Mouse (Mus musculus): ENCODE data around the gene Zfp189. TPM values are rescaled to one million over a fixed set of nuclear protein-coding genes. Genes with fewer than 3 reads are reported as not detected.
"Not testable (repeated sequence)": the region's sequence is repeated elsewhere in the genome, so short reads cannot be mapped to it uniquely, and the experiment has no call there.

Zfp189 gene
- polyA plus RNA-seq (2016; fragmentation: Nextera tagmentation; extraction: Ambion mirVana), result 12.8 and 14.3 TPM in 2 replicates

GRCm38 (mm10) chr4:49520572-49521340 is at the start of gene Zfp189, which contains the start of gene Mrpl50:
Gene Zfp189 (plus strand): TSS chr4:49521176.
Gene Mrpl50 (minus strand): TSS chr4:49521093.
- peaks cover 14% of the 10 kb centered on the region; the same call in 1 of the 2 replicates for H3K36me3 ChIP-seq
- H3K4me1 ChIP-seq, result peaks cover 12% of the 10 kb centered on the region
- peak; percentile 99 for ATAC-seq (ENCODE audit: low FRiP score, low read depth)
- WGBS, result under 1% methylated on average over 41 of the region's 41 CpGs
- peak within 1 kb of the TSS; percentile 63 for H3K4me3 ChIP-seq
- H3K9me3 ChIP-seq, result no peaks in the 10 kb centered on the region
- H3K4me2 ChIP-seq (replicated peaks), result peak within 1 kb of the TSS; percentile 67
- H3K9ac ChIP-seq, result peak within 1 kb of the TSS; percentile 61
- no peak within 1 kb of the TSS for H3K27ac ChIP-seq
- no peaks in the 10 kb centered on the region for H3K27me3 ChIP-seq (replicated peaks)

- H3K4me1 ChIP-seq, result peaks cover 5% of the 10 kb centered on the region; the same call in 1 of the 2 replicates
- H3K9ac ChIP-seq, result no peak within 1 kb of the TSS
- no peak for ATAC-seq (ENCODE audit: low FRiP score, low read depth)
- WGBS, result 59% methylated on average over 3 of the region's 3 CpGs
- H3K27ac ChIP-seq, result no peak within 1 kb of the TSS
- H3K36me3 ChIP-seq, result no peaks in the 10 kb centered on the region
- H3K4me2 ChIP-seq (replicated peaks), result no peak within 1 kb of the TSS
- H3K9me3 ChIP-seq, result no peaks in the 10 kb centered on the region
- no peaks in the 10 kb centered on the region for H3K27me3 ChIP-seq (replicated peaks)
- no peak within 1 kb of the TSS for H3K4me3 ChIP-seq
Measured at GRCm38 (mm10) chr4:49473435-49474100, 47.4 kb upstream of the Zfp189 start, which contains the start of gene Acnat1. Gene Acnat1 (minus strand): TSS chr4:49473912.

- no peak for ATAC-seq (ENCODE audit: low FRiP score, low read depth)
Measured at GRCm38 (mm10) chr4:49474583-49474982, 46.4 kb upstream of the Zfp189 start.

GRCm38 (mm10) chr4:49478118-49478877 is 42.7 kb upstream of the Zfp189 start:
- Histone ChIP-seq H3K4me1 (peaks cover 5% of the 10 kb centered on the region; the same call in 1 of the 2 replicates), H3K9ac (no peak overlapping the region), H3K27ac (no peak overlapping the region), H3K4me3 (no peak overlapping the region), H3K4me2 (replicated peaks) (peak overlapping the region; percentile 54), H3K36me3 (no peaks in the 10 kb centered on the region), H3K9me3 (no peaks in the 10 kb centered on the region), H3K27me3 (replicated peaks) (no peaks in the 10 kb centered on the region)
- 20% methylated on average over 19 of the region's 19 CpGs for WGBS
- peak; percentile 61; the same call in 1 of the 2 replicates for ATAC-seq (ENCODE audit: low FRiP score, low read depth)

More at GRCm38 (mm10) chr4:49474583-49474982, 46.4 kb upstream of the Zfp189 start:
- no peak overlapping the region for H3K4me2 ChIP-seq (replicated peaks)
- no peak overlapping the region for H3K9ac ChIP-seq
- no peaks in the 10 kb centered on the region for H3K27me3 ChIP-seq (replicated peaks)
- no peak overlapping the region for H3K27ac ChIP-seq
- no peak overlapping the region for H3K4me3 ChIP-seq
- no peaks in the 10 kb centered on the region for H3K36me3 ChIP-seq
- no peaks in the 10 kb centered on the region for H3K9me3 ChIP-seq
- peaks cover 5% of the 10 kb centered on the region; the same call in 1 of the 2 replicates for H3K4me1 ChIP-seq

GRCm38 (mm10) chr4:49479035-49479434 is 41.9 kb upstream of the Zfp189 start:
- H3K27ac ChIP-seq; H3K9ac ChIP-seq; ATAC-seq (ENCODE audit: low FRiP score, low read depth); H3K4me2 ChIP-seq (replicated peaks); H3K9me3 ChIP-seq; H3K36me3 ChIP-seq; H3K27me3 ChIP-seq (replicated peaks); H3K4me3 ChIP-seq; H3K4me1 ChIP-seq: not testable (repeated sequence)
- 2% methylated on average over 2 of the region's 2 CpGs for WGBS

GRCm38 (mm10) chr4:49480104-49480760 is 40.7 kb upstream of the Zfp189 start:
- no peak overlapping the region for H3K27ac ChIP-seq
- H3K4me2 ChIP-seq (replicated peaks), result no peak overlapping the region; the same call in 1 of the 2 replicates
- no peaks in the 10 kb centered on the region for H3K27me3 ChIP-seq (replicated peaks)
- no peak for ATAC-seq (ENCODE audit: low FRiP score, low read depth)
- no peaks in the 10 kb centered on the region for H3K36me3 ChIP-seq
- H3K4me1 ChIP-seq, result peaks cover 5% of the 10 kb centered on the region; the same call in 1 of the 2 replicates
- no peaks in the 10 kb centered on the region for H3K9me3 ChIP-seq
- no peak overlapping the region for H3K4me3 ChIP-seq
- no peak overlapping the region for H3K9ac ChIP-seq
- WGBS, result 22% methylated on average over 21 of the region's 21 CpGs

GRCm38 (mm10) chr4:49480896-49481295 is 40.1 kb upstream of the Zfp189 start:
- 47% methylated on average over 3 of the region's 3 CpGs for WGBS
- no peak overlapping the region for H3K27ac ChIP-seq
- H3K36me3 ChIP-seq, result no peaks in the 10 kb centered on the region
- no peak for ATAC-seq (ENCODE audit: low FRiP score, low read depth)
- no peaks in the 10 kb centered on the region for H3K9me3 ChIP-seq
- no peak overlapping the region for H3K4me2 ChIP-seq (replicated peaks)
- no peak overlapping the region for H3K9ac ChIP-seq
- H3K4me3 ChIP-seq, result no peak overlapping the region
- H3K4me1 ChIP-seq, result peaks cover 5% of the 10 kb centered on the region; the same call in 1 of the 2 replicates
- no peaks in the 10 kb centered on the region for H3K27me3 ChIP-seq (replicated peaks)

- ATAC-seq (ENCODE audit: low FRiP score, low read depth), result no peak
- H3K27ac ChIP-seq, result no peak overlapping the region
- H3K9ac ChIP-seq, result no peak overlapping the region
- no peaks in the 10 kb centered on the region for H3K9me3 ChIP-seq
- H3K27me3 ChIP-seq (replicated peaks), result no peaks in the 10 kb centered on the region
- H3K4me2 ChIP-seq (replicated peaks), result no peak overlapping the region
- H3K4me3 ChIP-seq, result no peak overlapping the region
- H3K4me1 ChIP-seq, result no peaks in the 10 kb centered on the region
- no peaks in the 10 kb centered on the region for H3K36me3 ChIP-seq
Measured at GRCm38 (mm10) chr4:49485442-49485841, 35.5 kb upstream of the Zfp189 start.

GRCm38 (mm10) chr4:49485934-49486650 is 34.9 kb upstream of the Zfp189 start:
- not testable (repeated sequence) for H3K4me2 ChIP-seq (replicated peaks); H3K4me3 ChIP-seq
- WGBS, result 65% methylated on average over 3 of the region's 3 CpGs

GRCm38 (mm10) chr4:49503563-49503962 is 17.4 kb upstream of the Zfp189 start:
- Histone ChIP-seq H3K4me3 (no peak overlapping the region), H3K27me3 (replicated peaks) (no peaks in the 10 kb centered on the region), H3K4me1 (no peaks in the 10 kb centered on the region), H3K27ac (no peak overlapping the region), H3K4me2 (replicated peaks) (no peak overlapping the region), H3K36me3 (no peaks in the 10 kb centered on the region), H3K9me3 (no peaks in the 10 kb centered on the region), H3K9ac (no peak overlapping the region)
- 93% methylated on average over 1 of the region's 1 CpGs for WGBS
- no peak for ATAC-seq (ENCODE audit: low FRiP score, low read depth)

More at GRCm38 (mm10) chr4:49485934-49486650, 34.9 kb upstream of the Zfp189 start:
- not testable (repeated sequence) for H3K9ac ChIP-seq; H3K27me3 ChIP-seq (replicated peaks); ATAC-seq (ENCODE audit: low FRiP score, low read depth); H3K27ac ChIP-seq; H3K4me1 ChIP-seq; H3K9me3 ChIP-seq; H3K36me3 ChIP-seq

- Histone ChIP-seq H3K27ac (no peak within 1 kb of the TSS), H3K4me2 (replicated peaks) (no peak within 1 kb of the TSS), H3K4me3 (no peak within 1 kb of the TSS), H3K9me3 (no peaks in the 10 kb centered on the region), H3K36me3 (no peaks in the 10 kb centered on the region), H3K4me1 (no peaks in the 10 kb centered on the region), H3K27me3 (replicated peaks) (no peaks in the 10 kb centered on the region), H3K9ac (no peak within 1 kb of the TSS)
- ATAC-seq (ENCODE audit: low FRiP score, low read depth), result no peak
- 84% methylated on average over 3 of the region's 3 CpGs for WGBS
Measured at GRCm38 (mm10) chr4:49506386-49506785, 14.6 kb upstream of the Zfp189 start, which contains the start of gene Baat. Gene Baat (minus strand): TSS chr4:49506557.
